Mouse (Mus musculus) limb, embryonic 11.5 days (tissue): ENCODE data around the gene Rgma. TPM values are rescaled to one million over a fixed set of nuclear protein-coding genes. Genes with fewer than 3 reads are reported as not detected.

Source experiments
- ATAC-seq: fragments of 200-750 bp; cut with Nextera tagmentation; 2 replicates; pipeline ENCODE4 v1.8.0; 2017; ENCODE audit warnings: low read depth; ENCODE audit not compliant: insufficient number of reproducible peaks, low FRiP score, low TSS enrichment
- DNase-seq: peaks from one replicate; pipeline ENCODE4 v3.0.0-alpha.2; 2015; ENCODE audit warnings: low spot score
- H3K27ac ChIP-seq: fragments of 300-500 bp; sonication (generic); replicated peaks from 2 replicates; pipeline ENCODE4 v1.5.1; 2014; ENCODE audit warnings: low read depth, mild to moderate bottlenecking, low read length
- H3K27me3 ChIP-seq: fragments of 300-500 bp; sonication (generic); 2 replicates; pipeline ENCODE4 v1.6.1; 2014; ENCODE audit warnings: mild to moderate bottlenecking, low read length, mixed read lengths; ENCODE audit not compliant: control insufficient read depth, insufficient read depth
- H3K36me3 ChIP-seq: fragments of 300-500 bp; sonication (generic); 2 replicates; pipeline ENCODE4 v1.6.1; 2014; ENCODE audit warnings: mild to moderate bottlenecking, low read length, moderate library complexity, mixed read lengths; ENCODE audit not compliant: control insufficient read depth, insufficient read depth
- H3K4me1 ChIP-seq: fragments of 300-500 bp; sonication (generic); 2 replicates; pipeline ENCODE4 v1.6.1; 2014; ENCODE audit warnings: low read length, mixed read lengths; ENCODE audit not compliant: control insufficient read depth, insufficient read depth
- H3K4me2 ChIP-seq: fragments of 300-500 bp; sonication (generic); 2 replicates; pipeline ENCODE4 v1.6.1; 2014; ENCODE audit warnings: low read depth, mild to moderate bottlenecking, moderate library complexity; ENCODE audit not compliant: severe bottlenecking
- H3K4me3 ChIP-seq: fragments of 300-500 bp; sonication (generic); 2 replicates; pipeline ENCODE4 v1.5.1; 2014; ENCODE audit warnings: low read depth, low read length
- H3K9ac ChIP-seq: fragments of 300-500 bp; sonication (generic); 2 replicates; pipeline ENCODE4 v1.6.1; 2014; ENCODE audit warnings: mild to moderate bottlenecking, low read length
- H3K9me3 ChIP-seq: fragments of 300-500 bp; sonication (generic); 2 replicates; pipeline ENCODE4 v1.6.1; 2016; ENCODE audit warnings: low read length; ENCODE audit not compliant: control insufficient read depth
- WGBS: fragments of 180-500 bp; shearing (Covaris S2); extraction: QIAGEN DNeasy Blood & Tissue Kit; methylation state at CpG from one replicate; pipeline ENCODE4 v1.1.7; 2014; 5-methylcytosine and 5-hydroxymethylcytosine counted together
- polyA plus RNA-seq: library from polyadenylated mRNA; unstranded; fragments of >200 nt; fragmentation: Nextera tagmentation; extraction: Ambion mirVana; gene quantifications from 2 replicates; pipeline ENCODE4 v1.2.1, GENCODE M21; 2014

Gene Rgma
- polyA plus RNA-seq, 1 experiment from 2014 or later, result 27.1 TPM

DNA sequence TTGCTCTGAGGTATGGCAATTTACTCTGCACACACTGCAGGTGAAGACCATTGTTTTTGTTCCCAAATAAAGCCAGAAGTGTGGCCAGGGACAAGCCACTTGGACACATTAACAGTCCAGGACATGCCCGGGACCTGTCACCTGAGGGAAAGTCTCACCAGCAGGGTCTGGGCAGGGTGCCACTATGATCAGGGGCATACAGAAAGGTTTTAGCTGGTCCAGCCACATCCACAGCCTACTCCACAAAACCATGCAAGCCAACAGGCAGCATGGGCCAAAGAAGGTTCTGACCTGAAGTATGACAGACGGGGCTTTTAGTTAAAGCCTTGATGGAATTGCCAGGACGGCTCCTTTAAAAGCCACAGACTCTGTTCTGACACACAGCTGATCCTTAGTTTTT, 49.4 kb downstream of the Rgma start:
- 77% methylated on average over 3 of the region's 3 CpGs for WGBS
- DNase-seq (no peak), ATAC-seq (no peak)
- H3K9ac ChIP-seq, result no peak overlapping the region
- H3K4me1 ChIP-seq, result no peaks in the 10 kb centered on the region
- no peak overlapping the region for H3K4me2 ChIP-seq
- H3K27ac ChIP-seq, result no peak overlapping the region
- no peak overlapping the region for H3K4me3 ChIP-seq
- H3K9me3 ChIP-seq, result no peaks in the 10 kb centered on the region
- H3K36me3 ChIP-seq, result peaks cover 17% of the 10 kb centered on the region
- no peaks in the 10 kb centered on the region for H3K27me3 ChIP-seq

- 91% methylated on average over 7 of the region's 7 CpGs for WGBS
- no peak overlapping the region for H3K4me3 ChIP-seq
- peaks cover 17% of the 10 kb centered on the region for H3K36me3 ChIP-seq
- no peaks in the 10 kb centered on the region for H3K4me1 ChIP-seq
- H3K9me3 ChIP-seq, result no peaks in the 10 kb centered on the region
- no peaks in the 10 kb centered on the region for H3K27me3 ChIP-seq
- no peak for ATAC-seq
- H3K9ac ChIP-seq, result no peak overlapping the region
- H3K4me2 ChIP-seq, result no peak overlapping the region
- DNase-seq, result no peak
- no peak overlapping the region for H3K27ac ChIP-seq
Observed at GRCm38 (mm10) chr7:73425451-73425850, 50.1 kb downstream of the Rgma start.

DNA sequence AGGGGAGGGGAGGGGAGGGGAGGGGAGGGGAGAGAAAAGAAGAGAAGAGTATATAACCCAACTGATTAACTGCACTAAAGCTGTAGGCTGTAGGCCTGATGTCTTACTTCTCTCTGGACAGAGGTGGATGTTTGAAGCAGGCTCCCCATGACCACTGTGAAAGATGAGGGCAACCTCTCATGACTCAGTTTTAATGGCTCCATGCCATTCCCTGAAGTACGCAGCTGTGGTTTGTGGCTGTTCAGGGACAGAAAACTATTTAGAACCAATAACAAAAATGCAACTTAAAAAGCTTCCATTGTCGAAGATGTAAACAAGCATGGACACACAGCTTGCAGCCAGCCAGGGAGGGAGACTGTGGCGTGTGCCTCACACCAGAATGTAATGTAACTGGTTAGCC, 50.9 kb downstream of the Rgma start:
- peaks cover 17% of the 10 kb centered on the region for H3K36me3 ChIP-seq
- no peaks in the 10 kb centered on the region for H3K4me1 ChIP-seq
- 90% methylated on average over 3 of the region's 3 CpGs for WGBS
- H3K9ac ChIP-seq, result no peak overlapping the region
- H3K4me2 ChIP-seq, result no peak overlapping the region
- no peak overlapping the region for H3K4me3 ChIP-seq
- H3K27ac ChIP-seq, result no peak overlapping the region
- ATAC-seq, result no peak
- H3K27me3 ChIP-seq, result no peaks in the 10 kb centered on the region
- DNase-seq, result no peak
- H3K9me3 ChIP-seq, result no peaks in the 10 kb centered on the region

DNA sequence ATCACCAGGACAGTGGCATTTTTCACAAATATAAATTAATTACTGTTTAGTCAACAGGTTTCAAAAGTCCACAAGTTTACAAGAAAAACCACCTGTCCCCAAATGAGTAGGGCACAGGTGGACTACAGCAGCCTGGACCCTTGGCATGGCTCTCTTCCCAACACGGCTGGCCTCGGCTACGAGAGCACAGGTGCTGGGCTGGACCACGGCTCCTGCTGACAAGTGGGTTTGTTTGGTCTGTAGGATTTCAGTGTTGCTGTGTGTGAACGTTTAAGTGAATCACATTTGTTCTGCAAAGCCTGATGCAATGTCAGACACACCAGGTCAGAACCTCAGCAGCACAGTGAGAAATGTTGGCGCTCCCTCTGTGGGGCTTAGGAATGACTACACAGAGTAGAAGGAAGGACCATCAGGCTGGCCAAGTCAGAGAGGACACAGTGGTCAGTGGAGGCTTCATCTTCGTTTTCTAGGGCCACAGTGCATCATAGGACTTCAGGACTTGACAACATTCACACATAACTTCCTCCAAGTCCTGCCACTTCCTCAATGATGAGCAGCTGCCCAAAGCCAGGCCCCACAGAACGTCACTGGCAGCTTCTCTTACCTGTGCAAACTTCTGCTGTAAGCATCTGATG, 51.6 kb downstream of the Rgma start:
- Histone ChIP-seq H3K27ac (no peak overlapping the region), H3K27me3 (no peaks in the 10 kb centered on the region), H3K4me1 (no peaks in the 10 kb centered on the region), H3K36me3 (peaks cover 17% of the 10 kb centered on the region), H3K9ac (no peak overlapping the region), H3K4me3 (no peak overlapping the region), H3K9me3 (no peaks in the 10 kb centered on the region), H3K4me2 (no peak overlapping the region)
- ATAC-seq, result no peak
- WGBS, result 90% methylated on average over 8 of the region's 8 CpGs
- DNase-seq, result no peak

DNA sequence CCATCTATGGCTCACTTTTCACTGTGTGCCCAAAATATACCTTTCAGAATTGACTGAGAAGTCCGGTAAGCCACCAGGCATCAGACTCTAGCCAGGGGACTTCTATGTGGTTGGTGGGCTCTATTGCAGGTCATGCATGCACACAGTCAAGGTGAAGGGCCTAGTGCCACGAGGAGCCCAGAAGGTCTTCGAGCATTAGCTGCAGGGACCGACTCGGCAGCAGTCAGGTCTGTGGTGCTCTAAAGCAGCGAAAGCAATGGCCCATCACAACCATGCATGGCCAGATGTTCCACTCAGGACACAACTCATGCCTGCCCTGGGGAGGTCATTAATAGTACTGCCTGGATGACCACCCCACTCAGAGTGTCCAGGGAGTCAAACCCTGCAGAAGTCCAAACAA, 52.5 kb downstream of the Rgma start:
- Histone ChIP-seq H3K9me3 (no peaks in the 10 kb centered on the region), H3K4me3 (no peak overlapping the region), H3K9ac (no peak overlapping the region), H3K36me3 (peaks cover 17% of the 10 kb centered on the region), H3K4me1 (no peaks in the 10 kb centered on the region), H3K4me2 (no peak overlapping the region), H3K27ac (no peak overlapping the region), H3K27me3 (no peaks in the 10 kb centered on the region)
- DNase-seq (no peak), ATAC-seq (no peak)
- 97% methylated on average over 6 of the region's 6 CpGs for WGBS

DNA sequence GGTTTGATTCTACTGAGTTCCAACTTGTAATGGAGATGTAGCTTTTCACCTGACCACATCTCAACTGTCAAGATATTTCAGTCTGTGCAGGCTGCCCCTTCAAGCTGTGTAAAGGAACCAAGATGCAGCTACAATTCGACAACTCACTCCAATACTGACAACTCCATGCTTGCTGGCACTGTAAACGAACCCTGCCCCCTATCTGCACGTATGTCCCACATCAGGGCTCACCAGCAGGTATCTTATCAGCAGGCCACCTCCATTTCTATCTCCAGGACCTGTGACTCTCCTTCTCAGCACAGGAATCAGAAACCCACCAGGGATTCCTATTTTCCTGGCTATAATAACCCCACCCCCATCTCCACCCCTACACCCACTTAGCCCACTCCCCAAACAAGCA, 53.2 kb downstream of the Rgma start:
- H3K36me3 ChIP-seq, result peaks cover 18% of the 10 kb centered on the region
- H3K27me3 ChIP-seq, result no peaks in the 10 kb centered on the region
- no peak overlapping the region for H3K4me3 ChIP-seq
- H3K9ac ChIP-seq, result peak overlapping the region; percentile 22; the same call in 1 of the 2 replicates
- H3K4me2 ChIP-seq, result no peak overlapping the region
- 87% methylated on average over 3 of the region's 3 CpGs for WGBS
- no peaks in the 10 kb centered on the region for H3K4me1 ChIP-seq
- H3K9me3 ChIP-seq, result no peaks in the 10 kb centered on the region
- DNase-seq (no peak), ATAC-seq (no peak)
- no peak overlapping the region for H3K27ac ChIP-seq

GRCm38 (mm10) chr7:73433637-73434335, 58.5 kb downstream of the Rgma start:
- Histone ChIP-seq H3K9me3 (no peaks in the 10 kb centered on the region), H3K27me3 (no peaks in the 10 kb centered on the region), H3K36me3 (peaks cover 33% of the 10 kb centered on the region), H3K4me1 (no peaks in the 10 kb centered on the region), H3K4me3 (no peak overlapping the region), H3K9ac (no peak overlapping the region), H3K27ac (no peak overlapping the region), H3K4me2 (no peak overlapping the region)
- no peak for ATAC-seq
- no peak for DNase-seq
- 83% methylated on average over 6 of the region's 6 CpGs for WGBS

DNA sequence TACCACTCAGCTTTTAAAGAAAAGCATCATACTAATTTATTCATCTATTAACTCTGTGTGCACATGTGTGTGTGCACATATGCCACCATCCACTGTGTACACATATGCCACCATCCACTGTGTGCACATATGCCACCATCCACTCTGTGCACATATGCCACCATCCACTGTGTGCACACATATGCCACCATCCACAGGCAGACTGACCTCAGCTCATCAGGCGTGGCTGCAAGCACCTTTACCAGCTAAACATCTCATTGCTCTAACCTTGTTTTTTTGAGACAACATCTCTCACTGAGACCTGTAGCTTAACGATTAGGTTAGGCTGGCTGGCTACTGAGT, 59.0 kb downstream of the Rgma start:
- H3K27me3 ChIP-seq, result no peaks in the 10 kb centered on the region
- no peak overlapping the region for H3K9ac ChIP-seq
- ATAC-seq, result no peak
- H3K4me3 ChIP-seq, result no peak overlapping the region
- 88% methylated on average over 2 of the region's 2 CpGs for WGBS
- H3K4me2 ChIP-seq, result no peak overlapping the region
- no peak overlapping the region for H3K27ac ChIP-seq
- H3K4me1 ChIP-seq, result no peaks in the 10 kb centered on the region
- H3K36me3 ChIP-seq, result peaks cover 30% of the 10 kb centered on the region
- H3K9me3 ChIP-seq, result no peaks in the 10 kb centered on the region
- DNase-seq, result no peak

DNA sequence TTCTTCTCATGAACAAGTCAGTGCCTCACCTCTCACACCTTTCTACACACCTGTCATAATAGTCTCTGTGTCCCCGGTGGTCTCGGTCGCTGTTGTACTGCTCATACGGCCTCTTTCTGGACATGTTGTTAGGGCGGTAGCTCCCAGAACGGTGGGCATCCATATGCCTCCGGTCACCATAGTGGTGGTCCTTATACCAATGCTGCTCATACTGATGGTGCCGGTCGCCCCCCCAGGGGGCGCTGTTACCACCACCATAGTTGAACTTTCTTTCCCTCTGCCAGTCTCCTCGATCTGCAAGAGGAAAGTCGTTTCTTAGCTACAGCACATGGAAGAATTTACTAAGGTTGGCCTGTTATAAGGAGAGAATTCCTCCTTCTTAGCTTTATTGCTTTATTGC, 60.4 kb downstream of the Rgma start:
- no peak overlapping the region for H3K4me3 ChIP-seq
- ATAC-seq (no peak), DNase-seq (no peak)
- H3K9ac ChIP-seq, result no peak overlapping the region
- 78% methylated on average over 12 of the region's 12 CpGs for WGBS
- H3K9me3 ChIP-seq, result no peaks in the 10 kb centered on the region
- H3K27ac ChIP-seq, result no peak overlapping the region
- no peaks in the 10 kb centered on the region for H3K27me3 ChIP-seq
- peaks cover 41% of the 10 kb centered on the region for H3K36me3 ChIP-seq
- H3K4me1 ChIP-seq, result no peaks in the 10 kb centered on the region
- H3K4me2 ChIP-seq, result no peak overlapping the region
